Mouse (Mus musculus) heart, adult 2 months (tissue): Measurements from ENCODE around the gene Nabp2.

ENCODE experiments used
- CTCF ChIP-seq: fragments of 200-600 bp; IDR thresholded peaks from 2 replicates; pipeline ENCODE4 v1.8.1; 2022; ENCODE audit warnings: antibody characterized with exemption, mild to moderate bottlenecking, moderate library complexity
- EP300 ChIP-seq: fragments of 200-500 bp; IDR thresholded peaks from 2 replicates; pipeline ENCODE4 v1.6.1; 2011; ENCODE audit warnings: low read depth, low read length, control low read depth; ENCODE audit not compliant: insufficient read depth
- POLR2A ChIP-seq: fragments of 200-500 bp; IDR thresholded peaks from 2 replicates; pipeline ENCODE4 v1.6.1; 2011; ENCODE audit warnings: mild to moderate bottlenecking, low read depth, low read length, control low read depth; ENCODE audit not compliant: insufficient read depth

- TF ChIP-seq CTCF (peak; percentile 71), POLR2A (no peak), EP300 (0 out of 2 replicates have a peak, but pooled peaks have one; percentile 38)
Observed at GRCm38 (mm10) chr10:128440407-128440806, 29.1 kb upstream of the Nabp2 start.
